Mouse (Mus musculus) ES-Bruce4 (cell line): ENCODE results near the gene G430095P16Rik. TPM values are rescaled to one million over a fixed set of nuclear protein-coding genes. Genes with fewer than 3 reads are reported as not detected.

Experiments used
- H3K27ac ChIP-seq: 2 replicates; pipeline ENCODE4 v1.5.1; 2012; ENCODE audit warnings: low read length, inconsistent platforms; ENCODE audit not compliant: insufficient read depth
- H3K27me3 ChIP-seq: 2 replicates; pipeline ENCODE4 v1.6.1; 2012; ENCODE audit warnings: mild to moderate bottlenecking, low read length, inconsistent platforms; ENCODE audit not compliant: control insufficient read depth, poor library complexity, insufficient read depth, severe bottlenecking
- H3K36me3 ChIP-seq: 2 replicates; pipeline ENCODE4 v1.6.1; 2012; ENCODE audit warnings: inconsistent platforms, mild to moderate bottlenecking, low read length, moderate library complexity; ENCODE audit not compliant: control insufficient read depth, poor library complexity, insufficient read depth, severe bottlenecking
- H3K4me1 ChIP-seq: one replicate; pipeline ENCODE4 v1.8.1; 2011; ENCODE audit warnings: low read length; ENCODE audit not compliant: control insufficient read depth, insufficient read depth
- H3K4me3 ChIP-seq: 2 replicates; pipeline ENCODE4 v1.5.1; 2011; ENCODE audit warnings: low read depth, mild to moderate bottlenecking, low read length
- H3K9ac ChIP-seq: 2 replicates; pipeline ENCODE4 v1.6.1; 2012; ENCODE audit warnings: low read depth, mild to moderate bottlenecking, inconsistent platforms; ENCODE audit not compliant: poor library complexity, severe bottlenecking
- H3K9me3 ChIP-seq: replicated peaks from 2 replicates; pipeline ENCODE4 v1.6.1; 2012; ENCODE audit warnings: mild to moderate bottlenecking, low read length, inconsistent platforms; ENCODE audit not compliant: control insufficient read depth, poor library complexity, insufficient read depth, severe bottlenecking
- CTCF ChIP-seq: IDR thresholded peaks from one replicate; pipeline ENCODE4 v1.8.1; 2011; ENCODE audit warnings: low read depth, low read length
- EP300 ChIP-seq: IDR thresholded peaks from 2 replicates; pipeline ENCODE4 v1.6.1; 2011; ENCODE audit warnings: low read depth, low read length; ENCODE audit not compliant: insufficient read depth
- POLR2A ChIP-seq: IDR thresholded peaks from one replicate; pipeline ENCODE4 v1.8.1; 2011; ENCODE audit warnings: low read length; ENCODE audit not compliant: insufficient read depth
- polyA plus RNA-seq: library from polyadenylated mRNA; stranded (reverse); fragments of >200 nt; gene quantifications from 2 replicates; pipeline ENCODE4 v1.2.4, GENCODE M21; 2011; ENCODE audit warnings: low read depth; ENCODE audit not compliant: missing spikeins, insufficient read depth, insufficient read length

The G430095P16Rik gene
- polyA plus RNA-seq: not detected in 2 replicates

DNA sequence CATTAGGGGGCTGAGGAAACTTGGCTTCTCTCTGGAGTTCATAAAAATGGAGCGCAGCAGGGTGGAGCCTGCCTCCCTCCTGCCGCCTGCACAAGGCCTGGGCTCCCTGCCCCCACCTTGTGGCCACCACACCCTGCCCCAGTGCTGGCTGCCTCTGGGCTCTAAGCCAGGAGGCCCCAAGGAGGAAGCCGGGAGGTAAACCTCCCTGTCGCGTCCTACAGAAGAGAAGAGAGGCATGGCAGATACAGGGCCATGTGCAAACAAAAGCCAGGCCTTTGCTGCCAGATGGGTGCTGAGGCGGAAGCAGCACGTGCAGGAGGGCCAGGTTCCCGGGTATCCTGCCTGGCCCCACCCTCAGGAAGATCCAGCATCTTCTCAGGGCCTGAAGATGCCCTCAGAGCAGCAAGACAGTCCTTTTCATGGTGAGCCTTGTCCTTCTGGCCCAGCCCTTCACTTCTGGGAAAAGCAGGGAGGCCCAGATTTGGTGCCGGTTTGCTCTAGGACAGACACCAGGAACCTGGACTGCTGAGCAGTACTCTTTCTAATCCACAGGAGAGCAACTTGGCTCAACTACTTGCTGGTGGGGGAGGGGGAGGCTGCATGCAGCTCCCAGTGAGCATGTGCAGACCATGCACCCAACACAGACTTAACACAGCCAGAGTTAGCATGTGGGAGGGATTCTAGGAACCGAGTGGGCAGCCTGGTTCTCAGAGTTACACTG, at the start of gene G430095P16Rik:
Gene G430095P16Rik (plus strand): TSS at position 158 of the 721 bp plus-strand sequence.
- H3K9ac ChIP-seq: peak within 1 kb of the TSS; percentile 15; the same call in 1 of the 2 replicates
- H3K9me3 ChIP-seq: no peaks in the 10 kb centered on the region
- peaks cover 10% of the 10 kb centered on the region for H3K4me1 ChIP-seq
- TF ChIP-seq POLR2A: no peak
- TF ChIP-seq CTCF: no peak
- TF ChIP-seq EP300: no peak
- H3K27me3 ChIP-seq: no peaks in the 10 kb centered on the region
- peak within 1 kb of the TSS; percentile 8 for H3K4me3 ChIP-seq
- H3K36me3 ChIP-seq: no peaks in the 10 kb centered on the region
- no peak within 1 kb of the TSS for H3K27ac ChIP-seq

DNA sequence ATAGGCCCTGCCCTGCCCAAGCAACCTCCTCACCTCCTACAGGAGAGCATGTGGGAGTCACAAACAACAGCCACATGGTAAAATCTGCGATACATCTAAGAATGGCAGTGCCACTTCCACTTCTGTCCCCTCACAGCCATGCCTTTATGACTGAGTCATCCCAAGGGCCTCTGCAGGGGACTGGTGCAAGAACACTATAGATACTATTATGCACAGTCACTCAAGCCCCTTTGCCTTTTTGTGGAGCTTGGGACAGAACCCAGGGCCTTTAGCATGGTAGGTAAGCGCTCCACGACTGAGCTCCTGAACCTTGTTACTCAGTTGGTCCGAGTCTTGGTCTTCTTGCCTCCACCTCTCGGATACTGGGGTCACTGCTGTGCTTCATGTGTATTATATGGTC, 45.5 kb upstream of the G430095P16Rik start:
- Histone ChIP-seq H3K9ac (no peak overlapping the region), H3K27me3 (no peaks in the 10 kb centered on the region), H3K9me3 (no peaks in the 10 kb centered on the region), H3K4me1 (no peaks in the 10 kb centered on the region), H3K36me3 (peaks cover 61% of the 10 kb centered on the region), H3K4me3 (no peak overlapping the region), H3K27ac (no peak overlapping the region)
- no peak for TF ChIP-seq CTCF
- TF ChIP-seq EP300: no peak
- no peak for TF ChIP-seq POLR2A

DNA sequence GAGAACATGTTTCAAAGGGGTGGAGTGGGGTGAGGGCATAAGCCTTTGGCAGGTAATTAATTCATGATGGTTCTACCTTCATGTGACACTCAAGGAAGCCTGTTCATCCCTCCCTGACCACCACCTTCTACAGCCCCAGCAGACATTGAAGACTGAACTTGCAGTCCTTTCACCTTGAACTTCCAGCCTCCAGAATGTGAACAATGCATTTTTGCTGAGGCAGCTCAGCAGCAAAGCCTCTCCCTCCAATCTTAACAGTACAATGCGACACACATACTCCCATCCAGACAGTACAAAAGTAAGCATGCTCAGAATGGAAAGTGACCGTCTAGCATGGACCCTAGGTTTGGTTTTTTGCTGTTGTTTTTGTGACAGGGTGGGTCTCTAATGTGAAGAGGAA, 41.3 kb upstream of the G430095P16Rik start:
- no peak overlapping the region for H3K9ac ChIP-seq
- H3K4me3 ChIP-seq: no peak overlapping the region
- H3K27me3 ChIP-seq: no peaks in the 10 kb centered on the region
- H3K4me1 ChIP-seq: peaks cover 2% of the 10 kb centered on the region
- no peaks in the 10 kb centered on the region for H3K9me3 ChIP-seq
- TF ChIP-seq CTCF (no peak), EP300 (no peak), POLR2A (no peak)
- 0 out of 2 replicates have a peak overlapping the region, but pooled peaks have one; percentile 34 for H3K27ac ChIP-seq
- peaks cover 33% of the 10 kb centered on the region for H3K36me3 ChIP-seq

DNA sequence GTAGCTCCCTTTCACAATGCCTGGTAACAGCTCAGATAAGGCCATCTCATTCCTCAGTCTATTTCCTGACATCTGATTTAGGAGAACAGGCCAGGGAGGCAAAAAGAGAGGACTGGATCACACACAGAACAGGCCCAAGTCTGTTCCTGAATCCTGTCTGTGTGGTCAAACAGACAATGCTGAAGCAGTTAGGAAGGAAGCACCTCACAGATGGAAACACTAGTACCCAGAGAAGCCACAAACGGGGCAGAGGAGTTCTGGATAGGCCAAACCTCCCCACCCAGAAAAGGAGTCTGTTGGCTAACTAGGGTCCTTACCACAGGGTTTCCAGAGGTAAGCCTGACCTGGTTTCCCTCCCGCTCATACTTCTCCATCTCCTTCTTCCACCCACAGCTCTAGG, 40.5 kb upstream of the G430095P16Rik start:
- Histone ChIP-seq H3K4me3 (no peak overlapping the region), H3K27me3 (no peaks in the 10 kb centered on the region), H3K4me1 (peaks cover 2% of the 10 kb centered on the region), H3K9me3 (no peaks in the 10 kb centered on the region), H3K27ac (no peak overlapping the region), H3K36me3 (peaks cover 32% of the 10 kb centered on the region), H3K9ac (no peak overlapping the region)
- TF ChIP-seq POLR2A (no peak), EP300 (no peak), CTCF (no peak)

DNA sequence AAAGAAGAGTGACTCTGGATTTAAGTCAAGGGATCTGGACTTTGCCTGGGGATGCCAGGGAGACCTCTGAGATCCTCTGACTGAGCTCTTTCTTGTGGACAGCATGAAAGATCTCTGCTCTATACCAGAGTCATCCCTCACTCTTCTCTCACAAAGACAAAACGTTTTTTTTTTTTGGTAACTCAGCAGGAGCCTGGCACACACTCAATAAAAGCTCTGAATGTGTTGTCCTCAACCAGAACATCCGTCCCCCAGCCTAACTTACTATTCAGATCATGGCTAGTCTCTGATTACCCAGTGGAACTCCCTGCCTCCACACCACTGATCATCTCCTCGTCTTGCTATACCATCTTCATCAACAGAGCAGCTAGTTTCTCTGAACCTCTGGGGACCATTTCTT, 38.3 kb upstream of the G430095P16Rik start:
- Histone ChIP-seq H3K4me1 (peaks cover 3% of the 10 kb centered on the region), H3K4me3 (no peak overlapping the region), H3K36me3 (peaks cover 20% of the 10 kb centered on the region), H3K27me3 (no peaks in the 10 kb centered on the region), H3K9me3 (no peaks in the 10 kb centered on the region), H3K9ac (no peak overlapping the region), H3K27ac (no peak overlapping the region)
- TF ChIP-seq POLR2A: no peak
- no peak for TF ChIP-seq CTCF
- no peak for TF ChIP-seq EP300
